Mouse (Mus musculus): Measurements from ENCODE around the gene 1190007I07Rik. TPM values are rescaled to one million over a fixed set of nuclear protein-coding genes. Genes with fewer than 3 reads are reported as not detected.
A peak's percentile ranks its signal among the peaks of the same experiment; 100 is the strongest.

1190007I07Rik gene
- 33.2 and 40.1 TPM in 2 replicates for polyA plus RNA-seq (2014; fragmentation: Nextera tagmentation; extraction: Ambion mirVana)

- H3K27ac ChIP-seq (ENCODE audit: low read depth, low read length): peak within 1 kb of the TSS; percentile 77
- H3K27me3 ChIP-seq (ENCODE audit: control insufficient read depth, insufficient read depth, low read length): no peaks in the 10 kb centered on the region
- no peaks in the 10 kb centered on the region for H3K9me3 ChIP-seq (ENCODE audit: control insufficient read depth, low read length)
- DNase-seq (ENCODE audit: low spot score) (peak; percentile 93), ATAC-seq (ENCODE audit: insufficient read depth, low FRiP score, low TSS enrichment) (peak; percentile 91)
- peak within 1 kb of the TSS; percentile 61 for H3K4me3 ChIP-seq (ENCODE audit: low read depth, low read length)
- peak within 1 kb of the TSS; percentile 82 for H3K9ac ChIP-seq (ENCODE audit: low read length)
- H3K4me1 ChIP-seq (ENCODE audit: control insufficient read depth, insufficient read depth, low read length): 0 out of 2 replicates have a peak, but pooled peaks cover 3% of the 10 kb centered on the region
- H3K4me2 ChIP-seq (ENCODE audit: low read depth): peak within 1 kb of the TSS; percentile 48
- H3K36me3 ChIP-seq (ENCODE audit: control insufficient read depth, insufficient read depth, low read length): no peaks in the 10 kb centered on the region
- under 1% methylated on average over 59 of the region's 61 CpGs for WGBS
Measured at GRCm38 (mm10) chr10:82622671-82623552, at the start of gene 1190007I07Rik. Gene 1190007I07Rik (minus strand): TSS chr10:82623228.

- 87% methylated on average over 6 of the region's 6 CpGs for WGBS
- ATAC-seq (ENCODE audit: insufficient read depth, low FRiP score, low TSS enrichment): no peak
Measured at GRCm38 (mm10) chr10:82670205-82670604, 47.2 kb upstream of the 1190007I07Rik start.

GRCm38 (mm10) chr10:82666436-82667234, 43.6 kb upstream of the 1190007I07Rik start:
- ATAC-seq (ENCODE audit: insufficient read depth, low FRiP score, low TSS enrichment) (peak; percentile 80), DNase-seq (ENCODE audit: low spot score) (peak; percentile 88)
- 26% methylated on average over 22 of the region's 22 CpGs for WGBS
- H3K27me3 ChIP-seq (ENCODE audit: control insufficient read depth, insufficient read depth, low read length): no peaks in the 10 kb centered on the region
- H3K36me3 ChIP-seq (ENCODE audit: control insufficient read depth, insufficient read depth, low read length): no peaks in the 10 kb centered on the region
- H3K27ac ChIP-seq (ENCODE audit: low read depth, low read length): no peak overlapping the region
- H3K4me3 ChIP-seq (ENCODE audit: low read depth, low read length): no peak overlapping the region
- H3K4me1 ChIP-seq (ENCODE audit: control insufficient read depth, insufficient read depth, low read length): no peaks in the 10 kb centered on the region; the same call in 1 of the 2 replicates
- no peak overlapping the region for H3K9ac ChIP-seq (ENCODE audit: low read length)
- peak overlapping the region; percentile 19; the same call in 1 of the 2 replicates for H3K4me2 ChIP-seq (ENCODE audit: low read depth)
- H3K9me3 ChIP-seq (ENCODE audit: control insufficient read depth, low read length): no peaks in the 10 kb centered on the region

More at GRCm38 (mm10) chr10:82670205-82670604, 47.2 kb upstream of the 1190007I07Rik start:
- no peaks in the 10 kb centered on the region for H3K27me3 ChIP-seq (ENCODE audit: control insufficient read depth, insufficient read depth, low read length)
- H3K27ac ChIP-seq (ENCODE audit: low read depth, low read length): no peak overlapping the region
- H3K4me1 ChIP-seq (ENCODE audit: control insufficient read depth, insufficient read depth, low read length): no peaks in the 10 kb centered on the region; the same call in 1 of the 2 replicates
- no peaks in the 10 kb centered on the region for H3K36me3 ChIP-seq (ENCODE audit: control insufficient read depth, insufficient read depth, low read length)
- no peak overlapping the region for H3K9ac ChIP-seq (ENCODE audit: low read length)
- H3K4me3 ChIP-seq (ENCODE audit: low read depth, low read length): no peak overlapping the region
- DNase-seq (ENCODE audit: low spot score): no peak
- no peak overlapping the region for H3K4me2 ChIP-seq (ENCODE audit: low read depth)
- no peaks in the 10 kb centered on the region for H3K9me3 ChIP-seq (ENCODE audit: control insufficient read depth, low read length)

- 63% methylated on average over 3 of the region's 3 CpGs for WGBS
- Histone ChIP-seq H3K9ac (ENCODE audit: low read length) (no peak overlapping the region), H3K4me3 (ENCODE audit: low read depth, low read length) (no peak overlapping the region), H3K4me1 (ENCODE audit: control insufficient read depth, insufficient read depth, low read length) (no peaks in the 10 kb centered on the region; the same call in 1 of the 2 replicates), H3K36me3 (ENCODE audit: control insufficient read depth, insufficient read depth, low read length) (no peaks in the 10 kb centered on the region), H3K27me3 (ENCODE audit: control insufficient read depth, insufficient read depth, low read length) (no peaks in the 10 kb centered on the region), H3K27ac (ENCODE audit: low read depth, low read length) (no peak overlapping the region), H3K4me2 (ENCODE audit: low read depth) (no peak overlapping the region), H3K9me3 (ENCODE audit: control insufficient read depth, low read length) (no peaks in the 10 kb centered on the region)
- DNase-seq (ENCODE audit: low spot score) (no peak), ATAC-seq (ENCODE audit: insufficient read depth, low FRiP score, low TSS enrichment) (no peak)
Measured at GRCm38 (mm10) chr10:82665951-82666350, 42.9 kb upstream of the 1190007I07Rik start.

GRCm38 (mm10) chr10:82663289-82663688, 40.3 kb upstream of the 1190007I07Rik start:
- no peak overlapping the region for H3K4me3 ChIP-seq (ENCODE audit: low read depth, low read length)
- H3K27ac ChIP-seq (ENCODE audit: low read depth, low read length): no peak overlapping the region
- 91% methylated on average over 2 of the region's 2 CpGs for WGBS
- ATAC-seq (ENCODE audit: insufficient read depth, low FRiP score, low TSS enrichment) (no peak), DNase-seq (ENCODE audit: low spot score) (no peak)
- no peak overlapping the region for H3K4me2 ChIP-seq (ENCODE audit: low read depth)
- H3K9me3 ChIP-seq (ENCODE audit: control insufficient read depth, low read length): no peaks in the 10 kb centered on the region
- no peaks in the 10 kb centered on the region for H3K27me3 ChIP-seq (ENCODE audit: control insufficient read depth, insufficient read depth, low read length)
- H3K4me1 ChIP-seq (ENCODE audit: control insufficient read depth, insufficient read depth, low read length): no peaks in the 10 kb centered on the region; the same call in 1 of the 2 replicates
- no peaks in the 10 kb centered on the region for H3K36me3 ChIP-seq (ENCODE audit: control insufficient read depth, insufficient read depth, low read length)
- H3K9ac ChIP-seq (ENCODE audit: low read length): no peak overlapping the region

GRCm38 (mm10) chr10:82662267-82662990, 39.4 kb upstream of the 1190007I07Rik start:
- H3K9ac ChIP-seq (ENCODE audit: low read length): no peak overlapping the region
- no peaks in the 10 kb centered on the region for H3K9me3 ChIP-seq (ENCODE audit: control insufficient read depth, low read length)
- no peak overlapping the region for H3K27ac ChIP-seq (ENCODE audit: low read depth, low read length)
- H3K4me1 ChIP-seq (ENCODE audit: control insufficient read depth, insufficient read depth, low read length): no peaks in the 10 kb centered on the region; the same call in 1 of the 2 replicates
- H3K4me2 ChIP-seq (ENCODE audit: low read depth): no peak overlapping the region
- no peaks in the 10 kb centered on the region for H3K27me3 ChIP-seq (ENCODE audit: control insufficient read depth, insufficient read depth, low read length)
- DNase-seq (ENCODE audit: low spot score) (no peak), ATAC-seq (ENCODE audit: insufficient read depth, low FRiP score, low TSS enrichment) (no peak)
- H3K36me3 ChIP-seq (ENCODE audit: control insufficient read depth, insufficient read depth, low read length): no peaks in the 10 kb centered on the region
- no peak overlapping the region for H3K4me3 ChIP-seq (ENCODE audit: low read depth, low read length)
- 81% methylated on average over 14 of the region's 14 CpGs for WGBS

GRCm38 (mm10) chr10:82661820-82662219, 38.8 kb upstream of the 1190007I07Rik start:
- WGBS: 87% methylated on average over 8 of the region's 8 CpGs

GRCm38 (mm10) chr10:82654581-82654980, 31.6 kb upstream of the 1190007I07Rik start:
- H3K27ac ChIP-seq (ENCODE audit: low read depth, low read length): no peak overlapping the region
- H3K9me3 ChIP-seq (ENCODE audit: control insufficient read depth, low read length): no peaks in the 10 kb centered on the region
- no peak overlapping the region for H3K9ac ChIP-seq (ENCODE audit: low read length)
- no peaks in the 10 kb centered on the region for H3K4me1 ChIP-seq (ENCODE audit: control insufficient read depth, insufficient read depth, low read length)
- no peaks in the 10 kb centered on the region for H3K36me3 ChIP-seq (ENCODE audit: control insufficient read depth, insufficient read depth, low read length)
- H3K4me3 ChIP-seq (ENCODE audit: low read depth, low read length): no peak overlapping the region
- H3K27me3 ChIP-seq (ENCODE audit: control insufficient read depth, insufficient read depth, low read length): no peaks in the 10 kb centered on the region
- no peak overlapping the region for H3K4me2 ChIP-seq (ENCODE audit: low read depth)
- DNase-seq (ENCODE audit: low spot score) (no peak), ATAC-seq (ENCODE audit: insufficient read depth, low FRiP score, low TSS enrichment) (no peak)
- WGBS: 84% methylated on average over 3 of the region's 3 CpGs

More at GRCm38 (mm10) chr10:82661820-82662219, 38.8 kb upstream of the 1190007I07Rik start:
- Histone ChIP-seq H3K9me3 (ENCODE audit: control insufficient read depth, low read length) (no peaks in the 10 kb centered on the region), H3K27ac (ENCODE audit: low read depth, low read length) (no peak overlapping the region), H3K36me3 (ENCODE audit: control insufficient read depth, insufficient read depth, low read length) (no peaks in the 10 kb centered on the region), H3K4me1 (ENCODE audit: control insufficient read depth, insufficient read depth, low read length) (no peaks in the 10 kb centered on the region; the same call in 1 of the 2 replicates), H3K4me3 (ENCODE audit: low read depth, low read length) (no peak overlapping the region), H3K27me3 (ENCODE audit: control insufficient read depth, insufficient read depth, low read length) (no peaks in the 10 kb centered on the region), H3K9ac (ENCODE audit: low read length) (no peak overlapping the region), H3K4me2 (ENCODE audit: low read depth) (no peak overlapping the region)
- DNase-seq (ENCODE audit: low spot score) (no peak), ATAC-seq (ENCODE audit: insufficient read depth, low FRiP score, low TSS enrichment) (no peak)

Measured in neural tube, embryonic 11.5 days (tissue).